Mouse (Mus musculus) forebrain, embryonic 16.5 days (tissue): Measurements from ENCODE around the gene Lpar5. TPM values are rescaled to one million over a fixed set of nuclear protein-coding genes. Genes with fewer than 3 reads are reported as not detected.
A peak's percentile ranks its signal among the peaks of the same experiment; 100 is the strongest.

Experiments used
- ATAC-seq: fragments of 200-750 bp; cut with Nextera tagmentation; 2 replicates; pipeline ENCODE4 v1.8.0; 2017; ENCODE audit warnings: mild to moderate bottlenecking, moderate library complexity
- H3K27ac ChIP-seq: fragments of 300-500 bp; sonication (generic); 2 replicates; pipeline ENCODE4 v1.5.1; 2014; ENCODE audit warnings: low read length, control low read depth
- H3K27me3 ChIP-seq: fragments of 300-500 bp; sonication (generic); replicated peaks from 2 replicates; pipeline ENCODE4 v1.6.1; 2014; ENCODE audit warnings: low read length; ENCODE audit not compliant: control insufficient read depth, insufficient read depth
- H3K36me3 ChIP-seq: fragments of 300-500 bp; sonication (generic); 2 replicates; pipeline ENCODE4 v1.6.1; 2014; ENCODE audit not compliant: control insufficient read depth, insufficient read depth
- H3K4me1 ChIP-seq: fragments of 300-500 bp; sonication (generic); replicated peaks from 2 replicates; pipeline ENCODE4 v1.6.1; 2014; ENCODE audit warnings: low read length; ENCODE audit not compliant: control insufficient read depth, insufficient read depth
- H3K4me2 ChIP-seq: fragments of 300-500 bp; sonication (generic); 2 replicates; pipeline ENCODE4 v1.6.1; 2014; ENCODE audit warnings: mild to moderate bottlenecking, low read length, control low read depth
- H3K4me3 ChIP-seq: fragments of 300-500 bp; sonication (generic); replicated peaks from 2 replicates; pipeline ENCODE4 v1.5.1; 2014; ENCODE audit warnings: mild to moderate bottlenecking, low read length, control low read depth
- H3K9ac ChIP-seq: fragments of 300-500 bp; sonication (generic); replicated peaks from 2 replicates; pipeline ENCODE4 v1.6.1; 2014; ENCODE audit warnings: low read depth, low read length, control low read depth
- H3K9me3 ChIP-seq: fragments of 300-500 bp; sonication (generic); 2 replicates; pipeline ENCODE4 v1.6.1; 2016; ENCODE audit warnings: low read length; ENCODE audit not compliant: control insufficient read depth
- WGBS: fragments of 180-500 bp; shearing (Covaris S2); extraction: QIAGEN DNeasy Blood & Tissue Kit; methylation state at CpG from one replicate; pipeline ENCODE4 v1.1.7; 2014; 5-methylcytosine and 5-hydroxymethylcytosine counted together
- microRNA-seq: library from miRNA; unstranded; fragments of <30 nt; microRNA quantifications from one replicate; pipeline ENCODE4, GENCODE M21; 2017
- polyA plus RNA-seq: library from polyadenylated mRNA; unstranded; fragments of >200 nt; fragmentation: Nextera tagmentation; extraction: Ambion mirVana; gene quantifications from 2 replicates; pipeline ENCODE4 v1.2.1, GENCODE M21; 2015

The Lpar5 gene
- polyA plus RNA-seq, 1 experiment from 2014 or later = 0.44 TPM

DNA sequence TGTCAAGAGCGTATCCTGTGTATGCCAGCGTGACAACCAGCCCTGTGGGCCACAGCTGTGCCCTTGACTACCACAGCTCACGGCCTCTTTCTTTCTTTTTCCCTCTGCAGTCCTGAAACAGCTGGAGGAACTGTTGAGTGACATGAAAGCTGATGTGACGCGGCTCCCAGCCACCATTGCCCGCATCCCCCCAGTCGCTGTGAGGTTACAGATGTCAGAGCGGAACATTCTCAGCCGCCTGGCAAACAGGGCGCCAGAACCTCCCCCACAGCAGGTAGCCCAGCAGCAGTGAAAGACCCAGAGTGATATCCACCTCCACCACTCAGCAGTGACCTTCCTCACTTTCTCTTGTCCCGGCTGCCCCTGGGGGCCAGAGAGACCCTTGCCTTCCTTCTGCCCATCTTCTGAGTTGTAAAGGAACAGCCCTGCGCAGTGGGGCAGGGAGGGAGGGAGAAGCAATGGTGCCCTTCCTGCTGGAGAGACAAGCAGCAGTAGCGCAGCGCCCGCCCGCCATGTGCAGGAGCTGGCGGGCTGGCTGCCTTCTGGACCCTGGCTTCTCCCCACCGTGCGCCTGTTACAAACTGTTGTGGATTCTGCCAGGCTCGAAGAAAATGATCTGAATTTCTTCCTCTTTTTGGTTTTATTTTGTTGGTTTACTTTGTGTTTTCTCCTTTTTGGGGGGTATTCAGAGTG lies 62.1 kb downstream of the Lpar5 start:
- no peaks in the 10 kb centered on the region for H3K27me3 ChIP-seq
- no peak overlapping the region for H3K9ac ChIP-seq
- 85% methylated on average over 19 of the region's 20 CpGs for WGBS
- H3K36me3 ChIP-seq = peaks cover 30% of the 10 kb centered on the region
- H3K4me2 ChIP-seq = no peak overlapping the region
- H3K4me3 ChIP-seq = no peak overlapping the region
- H3K4me1 ChIP-seq = peaks cover 9% of the 10 kb centered on the region
- H3K9me3 ChIP-seq = no peaks in the 10 kb centered on the region
- no peak for ATAC-seq
- H3K27ac ChIP-seq = no peak overlapping the region

DNA sequence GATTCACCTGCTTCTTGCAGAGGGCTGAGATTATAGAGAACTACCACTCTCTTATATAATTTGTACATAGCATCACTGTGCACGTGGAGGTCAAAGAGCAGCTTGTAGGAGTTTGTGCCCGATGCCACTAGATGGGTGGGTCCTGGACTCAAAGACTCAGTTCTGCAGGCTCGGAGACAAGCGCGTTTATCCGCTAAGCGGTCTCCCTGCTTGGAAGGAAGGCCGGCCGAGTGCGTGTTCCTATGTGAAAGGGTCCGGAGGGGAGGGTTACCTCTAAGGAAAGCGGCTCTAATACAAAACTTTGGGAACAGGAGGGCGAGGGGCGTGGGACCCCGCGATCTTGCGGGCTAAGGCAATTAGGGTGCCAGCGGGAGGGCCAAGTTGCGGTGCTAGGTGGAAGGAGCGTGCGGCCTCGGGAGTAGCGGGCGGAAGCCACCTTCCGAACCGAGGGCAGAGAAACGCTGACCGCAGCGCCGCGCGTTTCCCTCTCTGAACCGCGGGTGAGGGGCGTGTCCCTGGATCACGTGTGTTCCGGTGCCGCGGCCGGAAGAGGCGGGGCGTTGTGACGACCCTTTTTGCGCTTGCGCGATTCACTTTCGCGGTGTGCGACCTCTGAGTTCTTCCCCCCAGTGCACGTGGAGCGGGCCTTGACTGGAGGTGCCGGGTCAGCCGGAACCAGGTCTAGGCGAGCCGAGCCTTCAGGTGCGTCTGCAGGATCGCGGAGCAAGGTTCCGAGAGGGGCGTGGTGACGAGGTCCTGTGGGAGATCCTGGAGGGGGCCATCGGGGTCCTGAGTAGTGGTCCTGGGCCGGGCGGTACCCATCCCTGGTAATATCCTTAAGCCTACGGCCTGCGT lies 63.8 kb downstream of the Lpar5 start, which contains the start of gene Nop2:
TSS of gene Nop2 (plus strand) at position 608 of the 855 bp plus-strand sequence.
- no peaks in the 10 kb centered on the region for H3K9me3 ChIP-seq
- H3K4me1 ChIP-seq = peaks cover 9% of the 10 kb centered on the region
- H3K27me3 ChIP-seq = no peaks in the 10 kb centered on the region
- H3K4me2 ChIP-seq = peak within 1 kb of the TSS; percentile 81
- H3K9ac ChIP-seq = peak within 1 kb of the TSS; percentile 72
- peak within 1 kb of the TSS; percentile 80 for H3K27ac ChIP-seq
- WGBS = under 1% methylated on average over 62 of the region's 66 CpGs
- ATAC-seq = peak; percentile 94
- H3K36me3 ChIP-seq = peaks cover 26% of the 10 kb centered on the region
- H3K4me3 ChIP-seq = peak within 1 kb of the TSS; percentile 57

Small RNA genes within 50 kb of the gene (microRNA-seq; reads per million reads assigned to microRNA genes)
- not detected for gene Mir7045

Other genes starting within 250 kb of the Lpar5 start
- 203 and 216 TPM in 2 replicates for gene Usp5, start 238.4 kb upstream of the Lpar5 start, polyA plus RNA-seq
- gene Cdca3, start 238.4 kb upstream of the Lpar5 start, polyA plus RNA-seq = 69.7 and 76.7 TPM in 2 replicates
- 0.42 and 0.75 TPM in 2 replicates for gene Gnb3, start 227.6 kb upstream of the Lpar5 start, polyA plus RNA-seq
- gene P3h3, start 210.2 kb upstream of the Lpar5 start, polyA plus RNA-seq = 13.0 and 16.8 TPM in 2 replicates
- 21.8 and 28.8 TPM in 2 replicates for gene Gpr162, start 203.9 kb upstream of the Lpar5 start, polyA plus RNA-seq
- 0.06 and 0.30 TPM in 2 replicates for gene Cd4, start 179.7 kb upstream of the Lpar5 start, polyA plus RNA-seq
- gene Lag3, start 156.2 kb upstream of the Lpar5 start, polyA plus RNA-seq = 1.7 and 2.9 TPM in 2 replicates
- gene Ptms, start 147.8 kb upstream of the Lpar5 start, polyA plus RNA-seq = 666 and 701 TPM in 2 replicates
- 459 and 463 TPM in 2 replicates for gene Mlf2, start 136.5 kb upstream of the Lpar5 start, polyA plus RNA-seq
- 94.4 and 96.7 TPM in 2 replicates for gene Cops7a, start 102.4 kb upstream of the Lpar5 start, polyA plus RNA-seq
- gene Pianp, start 71.2 kb upstream of the Lpar5 start, polyA plus RNA-seq = 36.6 and 44.7 TPM in 2 replicates
- 15.2 and 19.0 TPM in 2 replicates for gene Zfp384, start 58.8 kb upstream of the Lpar5 start, polyA plus RNA-seq
- 200 and 204 TPM in 2 replicates for gene Ing4, start 28.2 kb upstream of the Lpar5 start, polyA plus RNA-seq
- gene Acrbp, start 18.2 kb upstream of the Lpar5 start, polyA plus RNA-seq = 21.4 and 31.6 TPM in 2 replicates
- gene Chd4, start 28.1 kb downstream of the Lpar5 start, polyA plus RNA-seq = 78.1 and 79.8 TPM in 2 replicates
- 54.4 and 55.3 TPM in 2 replicates for gene Nop2, start 64.0 kb downstream of the Lpar5 start, polyA plus RNA-seq
- gene Iffo1, start 77.3 kb downstream of the Lpar5 start, polyA plus RNA-seq = 17.3 and 19.3 TPM in 2 replicates
- gene Gapdh, start 98.5 kb downstream of the Lpar5 start, polyA plus RNA-seq = 1,297 and 1,346 TPM in 2 replicates
- 91.4 and 91.6 TPM in 2 replicates for gene Ncapd2, start 123.8 kb downstream of the Lpar5 start, polyA plus RNA-seq
- 137 and 140 TPM in 2 replicates for gene Mrpl51, start 123.9 kb downstream of the Lpar5 start, polyA plus RNA-seq
- 5.5 and 7.3 TPM in 2 replicates for gene Vamp1, start 147.6 kb downstream of the Lpar5 start, polyA plus RNA-seq
- gene Tapbpl, start 163.9 kb downstream of the Lpar5 start, polyA plus RNA-seq = 3.8 and 4.5 TPM in 2 replicates
- 1.8 TPM in 1 of 2 replicates, not detected in the other for gene Cd27, start 169.1 kb downstream of the Lpar5 start, polyA plus RNA-seq
- not detected in 2 replicates for gene Tuba3a, start 218.1 kb downstream of the Lpar5 start, polyA plus RNA-seq
- gene Ltbr, start 246.0 kb downstream of the Lpar5 start, polyA plus RNA-seq = 10.4 and 11.6 TPM in 2 replicates